Mouse (Mus musculus) neural tube, embryonic 10.5 days (tissue): ENCODE data around the gene Ier5l.

Experiments used
- DNase-seq: peaks from one replicate; pipeline ENCODE4 v3.0.0-alpha.2; 2017; ENCODE audit warnings: low spot score; ENCODE audit errors: extremely low spot score

Gene Ier5l

DNA sequence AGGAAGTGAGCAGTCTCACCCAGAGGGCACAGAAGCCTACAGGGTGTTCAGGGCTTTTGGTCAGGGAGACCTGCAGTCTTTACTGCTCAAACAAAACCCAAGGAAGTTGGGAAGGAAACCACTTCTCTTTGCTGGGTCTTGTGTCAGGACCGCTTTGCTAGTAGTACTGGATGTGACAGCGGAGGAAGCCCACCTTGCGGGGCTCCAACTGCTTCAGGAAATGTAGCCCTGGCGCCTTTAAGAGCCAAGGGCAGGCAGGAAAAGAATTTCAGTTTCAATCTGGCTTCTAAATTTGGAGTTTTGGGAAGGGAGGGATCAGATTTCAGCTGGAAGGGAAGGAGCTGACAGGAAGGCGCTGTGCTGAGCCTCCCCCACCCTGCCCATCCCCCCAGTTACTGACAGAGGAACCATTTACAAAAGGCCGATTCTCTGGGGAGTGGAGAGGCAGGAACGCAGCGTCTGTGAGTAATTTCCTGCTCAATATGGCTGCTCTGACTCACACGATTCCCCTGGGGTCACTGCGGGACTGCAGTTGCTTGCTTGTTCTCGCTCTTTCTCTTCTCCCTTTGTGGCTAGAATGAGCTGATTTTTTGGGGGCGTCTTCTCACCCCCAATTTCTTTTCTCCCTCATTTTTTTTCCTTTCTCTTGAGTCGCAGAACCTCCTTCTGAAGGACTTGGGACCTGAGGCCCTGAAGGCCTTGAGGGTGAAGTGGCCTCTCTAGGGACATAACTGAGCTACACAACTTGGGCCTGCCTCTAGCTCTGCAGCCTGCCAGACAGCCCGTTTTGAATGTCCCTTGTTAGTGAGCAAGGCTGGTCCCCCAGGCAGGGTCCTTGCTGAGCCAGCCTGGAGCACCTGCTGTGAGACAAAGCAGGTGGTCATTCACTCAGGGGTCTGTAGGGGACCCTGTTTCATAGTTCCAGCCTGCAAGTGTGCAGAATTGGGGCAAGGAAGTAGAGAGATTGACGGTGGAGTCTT, 32.2 kb downstream of the Ier5l start:
- DNase-seq: peak; percentile 85

DNA sequence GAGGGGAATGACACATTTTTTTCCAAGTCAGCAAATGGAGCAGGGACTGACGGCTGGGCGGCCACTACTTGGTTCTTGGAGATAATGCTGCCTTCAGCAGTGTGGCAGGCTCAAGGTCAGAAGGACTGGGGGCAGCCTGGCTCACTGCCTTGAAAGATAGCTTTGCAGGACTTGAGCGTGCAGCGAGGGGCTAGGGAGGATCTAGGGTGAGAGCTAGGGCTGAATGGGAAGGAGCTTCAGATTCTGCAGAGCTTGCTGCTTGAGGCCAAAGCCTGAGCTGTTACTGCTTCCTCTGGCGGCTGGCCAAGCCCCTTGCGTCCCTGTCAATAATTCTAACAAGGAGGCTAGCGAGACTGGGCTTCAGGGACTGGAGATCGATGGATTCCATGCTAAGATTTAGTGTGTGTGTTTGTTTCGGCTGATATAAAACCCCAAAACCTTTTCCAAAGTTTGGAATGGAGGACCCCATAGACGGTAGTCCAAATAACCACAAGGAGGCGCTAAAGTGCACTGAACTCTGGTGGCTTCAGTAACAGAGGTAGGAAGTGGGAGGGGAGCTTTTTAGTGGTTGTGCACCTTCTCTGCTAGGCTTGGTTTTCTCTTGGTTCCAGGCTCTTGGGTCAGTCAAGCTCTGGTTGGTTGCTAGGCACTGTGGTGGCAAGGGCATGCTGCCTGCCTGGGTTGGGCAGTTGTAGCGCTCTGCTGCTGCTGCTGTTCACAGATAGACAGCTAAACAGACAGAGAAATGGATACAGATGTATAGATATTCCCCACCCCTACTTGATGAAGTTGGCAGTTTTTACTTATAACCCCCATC, 33.1 kb downstream of the Ier5l start:
- DNase-seq: peak; percentile 62

DNA sequence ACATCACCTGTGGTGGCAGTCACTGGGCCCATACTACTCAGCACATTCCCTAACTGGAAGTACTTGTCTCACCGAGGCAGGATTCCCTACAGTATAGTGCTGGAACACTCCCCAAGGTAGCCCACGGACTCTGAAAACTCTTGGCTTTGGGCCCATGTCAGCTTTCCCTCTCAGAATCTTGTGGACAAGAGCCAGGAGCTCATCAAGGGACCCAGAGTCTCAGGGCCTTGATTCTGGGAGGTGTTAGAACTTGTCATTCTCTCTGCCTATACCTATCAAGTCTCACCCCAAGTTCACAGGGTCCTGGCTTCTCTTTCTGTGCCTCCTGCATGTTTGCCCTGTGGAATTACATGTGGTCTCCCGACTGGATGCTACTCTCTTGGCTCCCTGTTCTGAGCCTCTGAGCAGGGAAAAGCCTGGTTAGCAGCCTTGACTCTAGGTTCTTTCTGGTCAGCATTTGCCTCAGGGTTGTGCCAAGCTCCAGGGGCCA, 33.8 kb downstream of the Ier5l start:
- no peak for DNase-seq

DNA sequence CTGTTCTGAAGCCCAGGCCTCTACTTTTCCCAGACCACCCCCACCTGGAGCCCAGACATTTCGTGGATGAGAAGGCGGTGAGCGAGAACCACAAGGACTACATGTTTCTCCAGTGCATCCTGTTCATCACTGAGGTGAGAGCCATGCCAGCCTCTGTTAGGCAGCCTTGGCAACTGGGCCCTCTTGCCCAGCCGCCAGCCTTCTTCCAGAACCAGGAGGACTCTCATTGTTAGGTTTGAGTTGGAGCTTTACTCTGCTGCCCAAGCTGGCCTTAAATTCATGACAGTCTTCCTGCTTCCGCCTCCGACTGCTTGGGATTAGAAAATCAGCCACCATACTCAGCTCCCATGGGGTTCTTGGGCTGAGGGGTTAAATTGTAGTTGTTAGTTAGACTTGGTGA, 34.4 kb downstream of the Ier5l start:
- no peak for DNase-seq

DNA sequence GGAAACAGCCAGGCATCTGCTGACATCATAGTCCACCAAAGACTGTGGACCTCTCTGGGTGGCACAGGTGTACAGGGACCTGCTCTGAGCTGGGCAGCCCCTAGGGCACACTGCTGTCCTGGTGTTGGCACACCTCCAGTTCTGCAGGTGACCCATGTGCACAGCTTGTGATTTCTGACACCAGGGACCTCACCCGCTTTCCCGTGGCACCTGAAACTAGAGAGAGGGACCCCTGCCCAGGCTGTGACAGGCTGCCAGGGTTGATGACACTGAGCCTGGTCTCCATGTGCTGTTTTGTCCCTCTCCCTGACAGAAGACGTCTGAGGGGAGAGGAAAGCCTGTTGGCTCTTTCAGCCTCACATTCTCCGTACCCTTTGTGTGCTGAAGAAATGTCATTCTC, 36.2 kb downstream of the Ier5l start:
- DNase-seq: no peak

DNA sequence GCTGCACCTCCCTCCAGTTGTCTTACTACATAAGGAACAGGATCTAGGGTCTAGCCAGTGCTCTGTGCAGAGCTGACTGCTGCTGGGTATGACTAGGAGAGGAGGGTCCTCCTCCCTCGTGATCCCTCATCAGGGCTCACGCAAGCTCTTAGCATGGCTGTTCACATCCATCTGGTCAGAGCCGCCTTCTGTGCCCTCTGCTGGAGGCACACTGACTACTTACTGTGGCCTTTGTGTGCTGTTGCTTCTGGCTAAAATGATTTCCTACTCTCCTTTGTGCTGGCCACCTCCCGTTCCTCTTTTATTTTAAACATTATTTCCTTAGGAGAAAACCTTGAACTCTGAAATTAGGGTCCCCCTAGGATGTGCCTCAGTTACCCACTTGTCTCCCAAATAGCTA, 37.2 kb downstream of the Ier5l start:
- no peak for DNase-seq

DNA sequence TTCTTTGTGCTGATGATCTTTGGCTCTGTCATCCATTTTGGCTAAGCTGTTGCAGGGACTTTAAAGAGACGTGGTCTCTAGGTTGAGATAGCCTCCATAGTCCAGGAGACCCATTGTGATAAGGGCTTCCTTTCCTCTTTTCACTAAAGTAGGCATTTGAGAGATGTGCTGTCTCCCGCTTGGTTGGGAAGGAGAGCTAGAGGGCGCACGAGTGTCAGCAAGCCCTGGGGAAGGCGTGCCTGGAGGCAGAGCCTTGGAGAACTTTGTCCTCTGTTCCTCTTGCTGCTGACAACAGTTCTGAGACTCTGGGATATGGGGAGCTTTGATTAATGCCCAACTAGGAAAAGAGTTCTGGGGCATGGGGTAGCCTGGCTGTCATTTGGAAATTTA, 37.9 kb downstream of the Ier5l start:
- DNase-seq: no peak

DNA sequence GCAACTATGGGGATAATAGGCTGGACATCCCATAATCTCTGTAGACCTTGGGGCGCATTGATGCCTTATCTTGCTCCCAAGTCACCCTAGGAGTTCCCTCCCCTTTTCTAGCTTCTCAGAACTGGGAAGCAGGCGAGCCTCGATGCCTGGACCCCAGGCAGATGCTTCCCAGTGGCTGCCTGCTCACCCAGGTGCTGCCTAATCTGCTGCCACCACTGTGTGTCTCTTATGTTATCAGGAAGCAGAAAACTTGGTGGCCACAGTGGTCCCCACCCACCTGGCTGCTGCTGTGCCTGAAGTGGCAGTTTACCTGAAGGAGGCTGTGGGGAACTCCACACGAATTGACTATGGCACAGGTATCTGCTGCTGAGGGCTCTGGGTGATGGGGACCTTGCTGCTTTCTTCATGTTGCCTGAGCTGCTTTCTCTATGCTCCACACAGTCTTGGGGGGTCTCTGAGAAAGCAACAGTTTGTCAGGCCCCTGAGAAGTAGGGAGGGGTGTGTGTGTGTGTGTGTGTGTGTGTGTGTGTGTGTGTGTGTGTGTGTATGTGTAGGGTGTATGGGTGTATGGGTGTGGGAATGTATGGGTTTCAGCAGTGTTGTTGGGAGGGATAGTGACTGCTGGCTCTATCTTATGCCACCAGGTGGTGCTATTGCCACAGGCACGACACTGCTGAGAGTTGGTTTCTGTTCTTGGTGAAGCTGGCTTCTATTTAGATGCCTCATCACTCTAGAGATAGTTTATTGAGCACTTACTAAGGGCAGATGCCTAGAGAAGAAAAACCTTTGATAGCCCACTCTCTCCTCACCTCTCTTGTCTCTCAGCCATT, 38.5 kb downstream of the Ier5l start:
- DNase-seq: peak; percentile 69

DNA sequence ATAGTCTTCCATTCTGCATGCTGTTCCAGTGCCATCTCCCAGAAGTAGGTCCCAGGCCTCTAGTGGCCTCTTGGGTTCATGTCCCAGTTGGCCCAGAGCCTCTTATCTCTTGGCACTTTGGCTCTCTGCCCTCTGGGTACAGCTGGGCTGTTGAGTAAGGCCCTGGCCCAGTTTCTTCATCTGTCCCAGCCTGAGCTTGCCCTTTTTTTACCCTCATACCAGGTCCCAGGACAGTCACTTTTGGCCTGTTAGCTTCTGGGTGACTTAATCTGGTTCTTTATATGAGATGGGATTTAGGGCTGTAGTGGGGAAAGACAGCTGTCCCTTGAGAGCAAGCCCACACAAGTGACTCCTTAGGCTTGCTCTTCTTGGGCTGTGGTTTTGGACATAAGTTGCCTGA, 44.9 kb downstream of the Ier5l start:
- no peak for DNase-seq
